Mouse (Mus musculus): Measurements from ENCODE around the gene Rarg. TPM values are rescaled to one million over a fixed set of nuclear protein-coding genes. Genes with fewer than 3 reads are reported as not detected.

Rarg gene
- polyA plus RNA-seq, 1 experiment from 2014 or later, result 15.4 TPM

GRCm38 (mm10) chr15:102243229-102244190 lies 13.8 kb downstream of the Rarg start:
- H3K4me2 ChIP-seq (replicated peaks), result peak overlapping the region; percentile 44
- H3K4me1 ChIP-seq, result peaks cover 48% of the 10 kb centered on the region
- H3K27ac ChIP-seq, result no peak overlapping the region
- H3K27me3 ChIP-seq (replicated peaks), result peaks cover 52% of the 10 kb centered on the region
- H3K9me3 ChIP-seq, result no peaks in the 10 kb centered on the region
- 0 out of 2 replicates have a peak overlapping the region, but pooled peaks have one; percentile 7 for H3K4me3 ChIP-seq
- ATAC-seq (ENCODE audit: low FRiP score, low read depth), result no peak
- peak overlapping the region; percentile 38; the same call in 1 of the 2 replicates for H3K9ac ChIP-seq
- no peaks in the 10 kb centered on the region for H3K36me3 ChIP-seq
- 9% methylated on average over 22 of the region's 22 CpGs for WGBS

DNA sequence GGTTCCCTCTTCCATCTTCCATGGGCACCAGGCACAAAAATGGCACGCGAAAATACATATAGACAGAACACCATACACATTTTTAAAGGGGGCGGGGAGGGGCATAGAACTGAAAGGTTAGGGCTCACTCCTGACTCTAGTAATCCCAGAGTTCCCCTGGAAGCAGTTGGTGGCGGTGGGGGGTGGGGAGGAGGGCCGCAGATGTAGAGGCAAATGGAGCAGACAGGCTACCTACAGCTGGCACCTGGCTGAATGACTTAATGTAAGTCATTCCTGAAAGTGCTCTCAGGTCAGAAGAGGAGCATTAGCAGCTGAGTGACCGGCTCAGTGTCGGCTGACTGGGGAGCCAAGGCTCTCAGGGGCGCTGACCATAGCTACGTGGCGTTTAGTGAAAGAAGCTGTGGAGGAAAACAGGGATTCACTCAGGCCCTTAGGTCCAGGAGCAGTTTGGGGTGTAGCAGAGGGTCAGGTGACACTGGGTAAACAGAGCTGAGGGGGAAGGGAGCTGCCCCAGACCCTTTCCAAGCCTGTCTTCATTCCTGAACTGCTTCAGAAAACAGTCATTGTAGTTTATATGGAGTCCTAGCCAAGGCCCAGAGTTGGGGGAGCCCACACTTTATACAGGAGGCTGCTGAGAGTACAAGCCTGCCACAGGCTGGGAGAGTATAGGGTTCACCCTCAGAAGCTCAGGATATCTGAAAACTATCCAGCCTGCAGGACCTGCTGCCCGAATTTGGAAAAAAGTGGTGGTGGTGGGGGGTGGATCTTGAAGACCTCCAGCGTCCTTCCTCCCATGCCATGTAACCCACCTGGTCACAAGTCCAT lies 14.7 kb downstream of the Rarg start:
- Histone ChIP-seq H3K9ac (no peak overlapping the region), H3K9me3 (no peaks in the 10 kb centered on the region), H3K36me3 (no peaks in the 10 kb centered on the region), H3K4me1 (peaks cover 40% of the 10 kb centered on the region), H3K4me3 (no peak overlapping the region), H3K27me3 (replicated peaks) (peaks cover 45% of the 10 kb centered on the region), H3K27ac (no peak overlapping the region), H3K4me2 (replicated peaks) (peak overlapping the region; percentile 44; the same call in 1 of the 2 replicates)
- no peak for ATAC-seq (ENCODE audit: low FRiP score, low read depth)
- 25% methylated on average over 12 of the region's 12 CpGs for WGBS

DNA sequence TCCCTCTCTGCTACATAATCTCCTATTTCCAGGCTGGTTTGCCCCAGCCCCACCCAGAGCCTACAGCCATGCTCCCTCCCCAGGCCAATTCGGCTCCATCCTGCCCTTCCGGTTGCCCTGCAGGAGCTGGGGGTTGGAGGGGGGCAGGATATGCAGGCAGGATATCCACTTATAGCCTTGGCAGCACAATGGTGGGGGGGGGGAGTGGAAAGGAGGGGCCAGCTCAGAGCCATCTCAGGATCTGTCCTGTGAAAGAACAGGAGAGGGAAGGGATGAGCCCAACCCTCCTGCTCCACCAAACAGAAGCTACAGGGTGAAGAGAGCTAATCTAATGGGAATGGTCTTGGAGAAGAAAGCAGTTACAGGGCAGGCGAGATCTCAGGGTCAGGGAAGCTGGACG lies 16.7 kb downstream of the Rarg start:
- no peak overlapping the region for H3K27ac ChIP-seq
- no peak overlapping the region for H3K4me2 ChIP-seq (replicated peaks)
- ATAC-seq (ENCODE audit: low FRiP score, low read depth), result no peak
- H3K9me3 ChIP-seq, result no peaks in the 10 kb centered on the region
- H3K27me3 ChIP-seq (replicated peaks), result peaks cover 35% of the 10 kb centered on the region
- WGBS, result 81% methylated on average over 4 of the region's 4 CpGs
- H3K9ac ChIP-seq, result no peak overlapping the region
- no peak overlapping the region for H3K4me3 ChIP-seq
- H3K36me3 ChIP-seq, result 0 out of 2 replicates have a peak, but pooled peaks cover 1% of the 10 kb centered on the region
- H3K4me1 ChIP-seq, result peaks cover 26% of the 10 kb centered on the region

DNA sequence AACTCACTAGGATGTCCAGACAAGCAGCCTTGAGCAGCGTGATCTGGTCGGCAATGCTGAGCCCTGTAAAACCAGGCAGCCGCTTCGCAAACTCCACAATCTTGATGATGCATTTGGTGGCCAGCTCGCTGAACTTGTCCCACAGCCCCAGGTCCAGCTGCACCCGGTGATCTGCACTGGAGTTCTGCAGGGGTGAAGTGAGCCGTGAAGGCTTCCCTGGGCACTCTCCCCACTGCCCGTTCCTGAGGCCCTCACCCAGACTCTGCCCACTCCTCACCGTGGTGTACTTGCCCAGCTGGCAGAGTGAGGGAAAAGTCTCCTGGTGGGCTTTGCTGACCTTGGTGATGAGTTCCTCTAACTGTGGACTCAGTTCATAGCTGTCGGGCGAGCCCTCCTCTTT lies 17.5 kb downstream of the Rarg start:
- H3K4me1 ChIP-seq, result peaks cover 19% of the 10 kb centered on the region
- H3K9me3 ChIP-seq, result no peaks in the 10 kb centered on the region
- H3K9ac ChIP-seq, result no peak overlapping the region
- H3K27ac ChIP-seq, result no peak overlapping the region
- H3K4me3 ChIP-seq, result no peak overlapping the region
- whole genome bisulfite sequencing, result 78% methylated on average over 11 of the region's 11 CpGs
- ATAC-seq (ENCODE audit: low FRiP score, low read depth), result no peak
- H3K36me3 ChIP-seq, result 0 out of 2 replicates have a peak, but pooled peaks cover 4% of the 10 kb centered on the region
- no peak overlapping the region for H3K4me2 ChIP-seq (replicated peaks)
- peaks cover 28% of the 10 kb centered on the region for H3K27me3 ChIP-seq (replicated peaks)

- H3K9ac ChIP-seq, result no peak overlapping the region
- 0 out of 2 replicates have a peak, but pooled peaks cover 4% of the 10 kb centered on the region for H3K36me3 ChIP-seq
- 15% methylated on average over 9 of the region's 9 CpGs for WGBS
- peak; percentile 86 for ATAC-seq (ENCODE audit: low FRiP score, low read depth)
- no peak overlapping the region for H3K4me2 ChIP-seq (replicated peaks)
- H3K9me3 ChIP-seq, result no peaks in the 10 kb centered on the region
- no peak overlapping the region for H3K27ac ChIP-seq
- H3K27me3 ChIP-seq (replicated peaks), result peaks cover 23% of the 10 kb centered on the region
- H3K4me3 ChIP-seq, result no peak overlapping the region
- peaks cover 15% of the 10 kb centered on the region for H3K4me1 ChIP-seq
These were observed 18.1 kb downstream of the Rarg start for GRCm38 (mm10) chr15:102239260-102239590.

DNA sequence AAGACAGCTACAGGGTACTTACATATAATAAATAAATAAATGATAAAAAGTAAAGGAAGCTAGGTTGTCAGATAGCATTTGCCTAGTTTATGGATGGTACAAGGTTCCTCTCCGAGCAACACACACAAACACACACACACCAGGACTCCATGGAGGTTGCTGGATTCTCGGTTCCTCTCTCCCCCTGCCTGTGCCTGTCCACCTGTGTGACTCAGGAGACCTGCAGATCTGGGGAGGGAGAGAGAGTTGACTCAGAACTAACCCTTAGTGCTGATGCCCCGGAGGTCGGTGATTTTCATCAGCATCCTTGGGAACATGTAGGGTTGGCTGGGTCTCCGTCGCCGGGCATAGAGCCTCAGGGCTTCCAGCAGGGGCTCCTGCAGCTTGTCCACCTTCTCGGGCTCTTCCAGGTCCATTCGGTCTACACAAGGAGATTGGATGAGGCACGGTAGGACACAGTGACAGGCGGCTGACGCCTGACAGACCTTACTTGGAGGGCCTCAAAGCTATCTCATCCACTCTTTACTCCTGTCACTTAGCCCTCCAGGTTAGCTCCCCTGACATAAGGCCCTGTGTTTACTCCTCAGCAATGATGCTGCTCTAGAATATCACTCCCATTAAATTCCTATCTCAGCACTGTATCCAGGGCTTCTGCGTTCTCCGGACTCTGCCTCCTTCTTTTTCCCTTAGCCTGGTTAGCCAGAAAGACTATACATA lies 18.6 kb downstream of the Rarg start:
- H3K27me3 ChIP-seq (replicated peaks), result peaks cover 18% of the 10 kb centered on the region
- H3K9me3 ChIP-seq, result no peaks in the 10 kb centered on the region
- 90% methylated on average over 14 of the region's 14 CpGs for WGBS
- H3K27ac ChIP-seq, result no peak overlapping the region
- no peak overlapping the region for H3K4me3 ChIP-seq
- no peak overlapping the region for H3K4me2 ChIP-seq (replicated peaks)
- 0 out of 2 replicates have a peak, but pooled peaks cover 4% of the 10 kb centered on the region for H3K36me3 ChIP-seq
- no peak overlapping the region for H3K9ac ChIP-seq
- peak; percentile 39; the same call in 1 of the 2 replicates for ATAC-seq (ENCODE audit: low FRiP score, low read depth)
- H3K4me1 ChIP-seq, result peaks cover 9% of the 10 kb centered on the region

DNA sequence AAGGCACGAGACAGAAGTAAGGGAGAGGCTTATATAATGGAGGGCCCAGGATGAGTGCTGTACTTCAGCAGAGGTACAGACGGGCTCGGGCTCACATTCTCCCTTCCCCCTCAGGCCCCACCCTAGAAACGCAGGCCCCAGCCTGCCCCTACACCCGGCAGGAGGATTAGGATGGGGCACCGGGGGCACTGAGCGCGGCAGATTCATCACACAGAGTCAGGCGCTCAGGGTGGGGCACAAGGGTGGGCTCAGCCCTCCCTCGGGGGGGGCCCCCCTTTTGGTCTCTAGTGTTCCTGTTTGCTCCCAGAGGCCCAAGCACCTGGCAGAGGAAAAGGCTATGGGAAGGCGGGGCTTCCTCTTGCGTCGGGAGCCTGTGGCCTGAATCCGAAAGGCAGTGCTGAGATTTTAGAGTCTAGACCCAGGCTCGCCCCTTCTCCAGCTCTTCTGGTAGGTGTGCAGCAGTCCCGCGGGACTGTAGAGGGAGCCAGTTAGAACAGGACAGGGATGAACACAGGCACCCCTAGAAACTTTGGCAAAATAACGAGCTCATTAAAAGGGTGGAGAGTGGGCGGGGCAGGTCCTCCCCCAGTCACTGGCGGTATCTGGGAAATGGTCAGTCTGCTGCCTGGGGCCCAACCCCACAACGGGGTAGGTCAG lies 21.8 kb downstream of the Rarg start:
- ATAC-seq (ENCODE audit: low FRiP score, low read depth), result no peak
- no peaks in the 10 kb centered on the region; the same call in 1 of the 2 replicates for H3K4me1 ChIP-seq
- peak overlapping the region; percentile 13; the same call in 1 of the 2 replicates for H3K4me2 ChIP-seq (replicated peaks)
- 0 out of 2 replicates have a peak, but pooled peaks cover 4% of the 10 kb centered on the region for H3K36me3 ChIP-seq
- no peak overlapping the region for H3K27ac ChIP-seq
- H3K9ac ChIP-seq, result 0 out of 2 replicates have a peak overlapping the region, but pooled peaks have one; percentile 26
- peaks cover 4% of the 10 kb centered on the region; the same call in 1 of the 2 replicates for H3K27me3 ChIP-seq (replicated peaks)
- no peak overlapping the region for H3K4me3 ChIP-seq
- 39% methylated on average over 21 of the region's 21 CpGs for WGBS
- no peaks in the 10 kb centered on the region for H3K9me3 ChIP-seq

DNA sequence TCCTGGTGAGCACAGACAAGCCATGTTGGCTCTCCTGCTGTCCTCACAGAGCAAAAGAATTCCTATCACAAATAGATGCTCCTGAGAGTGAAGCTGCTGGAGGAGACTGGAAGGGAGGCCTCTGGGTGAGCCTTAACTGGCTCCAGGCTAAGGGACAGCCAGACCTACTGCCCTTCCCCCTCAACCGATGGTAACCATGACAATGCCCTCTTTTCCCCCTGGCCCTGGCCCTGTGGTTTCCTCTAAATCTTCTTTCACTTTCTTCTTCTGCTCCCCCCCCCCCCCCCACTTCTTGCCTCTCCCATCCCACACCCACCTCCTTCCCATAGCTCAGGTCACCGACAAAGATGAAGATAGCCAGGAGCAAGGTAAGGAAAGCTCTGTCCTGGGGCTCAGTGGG lies 23.4 kb downstream of the Rarg start:
- Histone ChIP-seq H3K27ac (no peak overlapping the region), H3K36me3 (0 out of 2 replicates have a peak, but pooled peaks cover 4% of the 10 kb centered on the region), H3K4me1 (no peaks in the 10 kb centered on the region; the same call in 1 of the 2 replicates), H3K27me3 (replicated peaks) (no peaks in the 10 kb centered on the region), H3K4me2 (replicated peaks) (no peak overlapping the region), H3K4me3 (no peak overlapping the region), H3K9ac (no peak overlapping the region), H3K9me3 (no peaks in the 10 kb centered on the region)
- no peak for ATAC-seq (ENCODE audit: low FRiP score, low read depth)
- 18% methylated on average over 2 of the region's 2 CpGs for WGBS

DNA sequence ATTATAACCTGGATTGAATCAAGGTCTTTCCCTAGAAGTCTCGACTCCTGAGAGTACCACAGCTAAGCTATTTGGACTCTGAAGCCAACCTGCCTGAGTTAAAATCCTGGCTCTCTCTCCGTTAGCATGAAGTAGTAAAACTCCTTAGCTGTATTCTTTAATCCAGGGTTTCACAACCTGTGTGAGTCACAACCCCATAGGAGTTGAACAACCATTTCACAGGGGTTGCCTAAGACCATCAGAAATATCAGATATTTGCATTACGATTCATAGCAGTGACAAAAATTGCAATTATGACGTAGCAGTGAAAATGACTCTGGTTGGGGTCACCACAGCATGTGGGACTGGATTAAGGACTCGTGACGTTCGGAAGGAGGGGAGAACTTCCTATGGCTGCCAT lies 24.6 kb downstream of the Rarg start:
- H3K4me1 ChIP-seq, result no peaks in the 10 kb centered on the region; the same call in 1 of the 2 replicates
- ATAC-seq (ENCODE audit: low FRiP score, low read depth), result no peak
- H3K4me2 ChIP-seq (replicated peaks), result no peak overlapping the region
- no peak overlapping the region for H3K4me3 ChIP-seq
- H3K9me3 ChIP-seq, result no peaks in the 10 kb centered on the region
- no peak overlapping the region for H3K27ac ChIP-seq
- 0 out of 2 replicates have a peak, but pooled peaks cover 4% of the 10 kb centered on the region for H3K36me3 ChIP-seq
- H3K27me3 ChIP-seq (replicated peaks), result no peaks in the 10 kb centered on the region
- WGBS, result 88% methylated on average over 7 of the region's 7 CpGs
- no peak overlapping the region for H3K9ac ChIP-seq

DNA sequence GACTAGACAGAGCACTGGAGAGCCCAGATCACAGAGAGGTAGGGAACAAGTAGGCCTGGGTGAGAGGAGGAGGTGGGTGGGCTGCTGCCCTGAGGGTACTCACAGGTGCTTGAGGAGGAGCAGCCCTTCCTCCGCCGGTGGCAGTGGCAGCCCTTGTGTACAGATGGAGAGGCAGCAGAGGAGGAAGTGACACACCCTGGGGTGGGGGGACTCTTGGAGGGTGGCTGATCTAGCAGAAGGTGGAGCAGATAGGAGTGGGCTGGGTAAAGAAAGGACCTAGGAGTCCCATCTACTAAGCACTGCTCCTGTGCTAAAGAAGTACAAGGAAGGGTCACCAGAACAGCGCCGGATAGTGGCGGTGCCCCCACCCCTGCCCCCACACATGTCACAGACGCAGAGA lies 25.6 kb downstream of the Rarg start, which contains the start of gene Itgb7:
Gene Itgb7, minus strand, starts transcription at position 197 of the 400 bp plus-strand sequence.
- Histone ChIP-seq H3K4me3 (no peak within 1 kb of the TSS), H3K4me2 (replicated peaks) (no peak within 1 kb of the TSS), H3K27ac (no peak within 1 kb of the TSS), H3K9ac (no peak within 1 kb of the TSS), H3K9me3 (no peaks in the 10 kb centered on the region), H3K4me1 (no peaks in the 10 kb centered on the region; the same call in 1 of the 2 replicates), H3K27me3 (replicated peaks) (no peaks in the 10 kb centered on the region), H3K36me3 (0 out of 2 replicates have a peak, but pooled peaks cover 4% of the 10 kb centered on the region)
- ATAC-seq (ENCODE audit: low FRiP score, low read depth), result no peak
- 59% methylated on average over 6 of the region's 6 CpGs for WGBS
